Mouse (Mus musculus) neural tube, embryonic 15.5 days (tissue): ENCODE measurements around the gene Gm15557. TPM values are rescaled to one million over a fixed set of nuclear protein-coding genes. Genes with fewer than 3 reads are reported as not detected.

Experiments used
- ATAC-seq: fragments of 200-750 bp; cut with Nextera tagmentation; 2 replicates; pipeline ENCODE4 v1.8.0; 2017; ENCODE audit warnings: mild to moderate bottlenecking, moderate TSS enrichment, moderate library complexity; ENCODE audit not compliant: low FRiP score
- H3K27ac ChIP-seq: fragments of 300-500 bp; sonication (generic); replicated peaks from 2 replicates; pipeline ENCODE4 v1.5.1; 2015; ENCODE audit warnings: mild to moderate bottlenecking, inconsistent platforms
- H3K27me3 ChIP-seq: fragments of 300-500 bp; sonication (generic); replicated peaks from 2 replicates; pipeline ENCODE4 v1.6.1; 2015; ENCODE audit warnings: inconsistent platforms
- H3K36me3 ChIP-seq: fragments of 300-500 bp; sonication (generic); 2 replicates; pipeline ENCODE4 v1.6.1; 2015; ENCODE audit warnings: inconsistent platforms
- H3K4me1 ChIP-seq: fragments of 300-500 bp; sonication (generic); 2 replicates; pipeline ENCODE4 v1.6.1; 2015; ENCODE audit warnings: inconsistent platforms
- H3K4me2 ChIP-seq: fragments of 300-500 bp; sonication (generic); 2 replicates; pipeline ENCODE4 v1.6.1; 2015; ENCODE audit warnings: inconsistent platforms, mild to moderate bottlenecking, moderate library complexity
- H3K4me3 ChIP-seq: fragments of 300-500 bp; sonication (generic); replicated peaks from 2 replicates; pipeline ENCODE4 v1.5.1; 2015; ENCODE audit warnings: mild to moderate bottlenecking, inconsistent platforms
- H3K9ac ChIP-seq: fragments of 300-500 bp; sonication (generic); replicated peaks from 2 replicates; pipeline ENCODE4 v1.6.1; 2015; ENCODE audit warnings: mild to moderate bottlenecking, inconsistent platforms
- H3K9me3 ChIP-seq: fragments of 300-500 bp; sonication (generic); replicated peaks from 2 replicates; pipeline ENCODE4 v1.6.1; 2016; ENCODE audit warnings: inconsistent platforms
- WGBS: fragments of 180-500 bp; shearing (Covaris S2); methylation state at CpG from one replicate; pipeline ENCODE4 v1.1.7; 2015; ENCODE audit warnings: mixed read lengths; 5-methylcytosine and 5-hydroxymethylcytosine counted together
- polyA plus RNA-seq: library from polyadenylated mRNA; unstranded; fragments of >200 nt; fragmentation: Nextera tagmentation; extraction: Ambion mirVana; gene quantifications from 2 replicates; pipeline ENCODE4 v1.2.1, GENCODE M21; 2015

Gene Gm15557
- polyA plus RNA-seq, 1 experiment from 2014 or later = not detected

- WGBS = 80% methylated on average over 14 of the region's 14 CpGs
- ATAC-seq = no peak
Measured at GRCm38 (mm10) chr2:155991863-155992321, 51.4 kb downstream of the Gm15557 start.

More at GRCm38 (mm10) chr2:155991863-155992321, 51.4 kb downstream of the Gm15557 start:
- H3K27ac ChIP-seq = no peak overlapping the region
- H3K27me3 ChIP-seq = no peaks in the 10 kb centered on the region
- peaks cover 96% of the 10 kb centered on the region for H3K36me3 ChIP-seq
- H3K4me2 ChIP-seq = no peak overlapping the region
- no peaks in the 10 kb centered on the region for H3K4me1 ChIP-seq
- no peak overlapping the region for H3K9ac ChIP-seq
- H3K9me3 ChIP-seq = no peaks in the 10 kb centered on the region
- no peak overlapping the region for H3K4me3 ChIP-seq

Other genes starting within 250 kb of the Gm15557 start
- gene Trpc4ap, start 248.3 kb upstream of the Gm15557 start, polyA plus RNA-seq = 153 and 157 TPM in 2 replicates
- gene Edem2, start 211.3 kb upstream of the Gm15557 start, polyA plus RNA-seq = 40.1 and 43.4 TPM in 2 replicates
- not detected in 2 replicates for gene Gm17581, start 204.9 kb upstream of the Gm15557 start, polyA plus RNA-seq
- gene Procr, start 189.6 kb upstream of the Gm15557 start, polyA plus RNA-seq = 4.2 and 5.0 TPM in 2 replicates
- gene Mmp24, start 165.4 kb upstream of the Gm15557 start, polyA plus RNA-seq = 13.6 and 16.2 TPM in 2 replicates
- gene BC029722, start 121.3 kb upstream of the Gm15557 start, polyA plus RNA-seq = 44.9 and 45.3 TPM in 2 replicates
- gene Eif6, start 113.8 kb upstream of the Gm15557 start, polyA plus RNA-seq = 153 and 171 TPM in 2 replicates
- 0.52 and 0.72 TPM in 2 replicates for gene Fam83c, start 105.9 kb upstream of the Gm15557 start, polyA plus RNA-seq
- 70.9 and 73.5 TPM in 2 replicates for gene Uqcc1, start 10.4 kb upstream of the Gm15557 start, polyA plus RNA-seq
- 0.59 and 1.2 TPM in 2 replicates for gene Gdf5, start 4.6 kb downstream of the Gm15557 start, polyA plus RNA-seq
- gene Cep250, start 15.7 kb downstream of the Gm15557 start, polyA plus RNA-seq = 13.4 and 16.7 TPM in 2 replicates
- 1.6 and 2.1 TPM in 2 replicates for gene 6430550D23Rik, start 67.2 kb downstream of the Gm15557 start, polyA plus RNA-seq
- 395 and 438 TPM in 2 replicates for gene Ergic3, start 67.3 kb downstream of the Gm15557 start, polyA plus RNA-seq
- gene Fer1l4, start 112.2 kb downstream of the Gm15557 start, polyA plus RNA-seq = 0.09 TPM in 2 replicates
- 5.9 and 6.4 TPM in 2 replicates for gene Spag4, start 124.4 kb downstream of the Gm15557 start, polyA plus RNA-seq
- 28.3 and 35.3 TPM in 2 replicates for gene Cpne1, start 171.2 kb downstream of the Gm15557 start, polyA plus RNA-seq
- gene Rbm12, start 171.2 kb downstream of the Gm15557 start, polyA plus RNA-seq = 17.7 and 21.9 TPM in 2 replicates
- 11.0 and 12.1 TPM in 2 replicates for gene Gm28036, start 186.4 kb downstream of the Gm15557 start, polyA plus RNA-seq
- gene Romo1, start 203.3 kb downstream of the Gm15557 start, polyA plus RNA-seq = 444 and 463 TPM in 2 replicates
- gene Nfs1, start 203.5 kb downstream of the Gm15557 start, polyA plus RNA-seq = 29.6 and 40.3 TPM in 2 replicates
- 420 and 462 TPM in 2 replicates for gene Rbm39, start 239.5 kb downstream of the Gm15557 start, polyA plus RNA-seq